ENCODE assay signal across 24 mouse cellular contexts in the genomic region with DNA sequence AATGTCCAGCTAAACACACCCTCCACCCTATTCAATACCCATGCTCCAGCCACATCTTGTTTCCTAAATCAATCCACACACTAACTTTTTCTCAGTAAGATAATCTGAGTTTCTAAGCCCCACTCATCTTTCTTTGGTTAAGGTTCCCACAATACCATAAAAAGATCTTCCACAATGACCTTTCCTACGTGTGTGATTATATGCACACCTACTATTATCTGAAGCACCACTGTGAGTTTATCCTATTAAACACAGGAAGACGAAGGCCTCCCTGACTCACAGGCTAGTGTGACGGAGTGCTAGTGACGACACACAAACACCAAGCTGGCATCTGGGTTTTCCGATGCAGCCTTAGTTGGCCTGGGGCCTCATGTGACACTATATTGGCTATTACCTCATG.
"Had no signal": no experiment of that assay in that cellular context is flagged by ENCODE, and none has a peak within 500 bp of the region (broad histone marks: within the 10 kb centered on the region; RNA-seq: fewer than 3 reads in every experiment).

No protein-coding gene starts in this region.

- H3K9me3 ChIP-seq: heart, embryonic 13.5 days; heart, embryonic 15.5 days; hindbrain, embryonic 10.5 days; hindbrain, embryonic 13.5 days; hindbrain, embryonic 15.5 days; limb, embryonic 13.5 days; limb, embryonic 15.5 days had no signal

- ATAC-seq: hindbrain, postnatal 0 days; liver, embryonic 12.5 days had no signal

- H3K9ac ChIP-seq: heart, embryonic 13.5 days; heart, embryonic 15.5 days; hindbrain, embryonic 13.5 days; hindbrain, embryonic 15.5 days; limb, embryonic 13.5 days; limb, embryonic 15.5 days; liver, embryonic 12.5 days; liver, embryonic 14.5 days had no signal

- H3K27ac ChIP-seq: heart, adult 2 months; heart, embryonic 13.5 days; heart, embryonic 15.5 days; hindbrain, embryonic 10.5 days; hindbrain, embryonic 13.5 days; hindbrain, embryonic 15.5 days; hindbrain, postnatal 0 days; limb, embryonic 13.5 days; limb, embryonic 15.5 days; liver, embryonic 12.5 days; liver, embryonic 14.5 days had no signal

- H3K27me3 ChIP-seq: heart, embryonic 13.5 days; heart, embryonic 15.5 days; hindbrain, embryonic 13.5 days; hindbrain, embryonic 15.5 days; limb, embryonic 13.5 days; limb, embryonic 15.5 days; liver, embryonic 12.5 days had no signal

- H3K4me2 ChIP-seq: heart, embryonic 11.5 days; heart, embryonic 13.5 days; heart, embryonic 15.5 days; hindbrain, embryonic 13.5 days; hindbrain, embryonic 15.5 days; limb, embryonic 13.5 days; limb, embryonic 15.5 days; liver, embryonic 12.5 days had no signal

- H3K4me3 ChIP-seq: heart, adult 2 months; heart, embryonic 13.5 days; heart, embryonic 15.5 days; hindbrain, embryonic 10.5 days; hindbrain, embryonic 13.5 days; hindbrain, embryonic 15.5 days; limb, embryonic 13.5 days; limb, embryonic 15.5 days; liver, embryonic 12.5 days had no signal

- DNase-seq: gastrocnemius, postnatal 14 days; gastrocnemius, postnatal 36 days; heart, adult 11 months; heart, adult 2 months; heart, postnatal 4 days; kidney, adult 11 months; kidney, adult 2 months; kidney, adult 9 months; kidney, postnatal 10 days; kidney, postnatal 25 days; layer of hippocampus, adult 9-11 months; layer of hippocampus, postnatal 36 days; left cerebral cortex, postnatal 4 days had no signal

- H3K4me1 ChIP-seq: heart, embryonic 13.5 days; heart, embryonic 15.5 days; hindbrain, embryonic 10.5 days; hindbrain, embryonic 13.5 days; hindbrain, embryonic 15.5 days; limb, embryonic 13.5 days; limb, embryonic 15.5 days; liver, embryonic 12.5 days had no signal
